Mouse (Mus musculus) right cerebral cortex, postnatal 36 days (tissue): ENCODE measurements around the gene Fzd5.

ENCODE experiments used
- DNase-seq, 2 experiments: peaks; one replicate each; pipeline ENCODE4 v3.0.0; 2022; ENCODE audit warnings: low spot score in 2 of 2, mixed read lengths in 1 of 2

Fzd5 gene

GRCm38 (mm10) chr1:64684440-64684839 is 53.1 kb downstream of the Fzd5 start:
- DNase-seq, result no peak

- DNase-seq, result peak in 1 of 2 experiments; percentile 6
These were observed 54.5 kb downstream of the Fzd5 start for GRCm38 (mm10) chr1:64683039-64683438.

GRCm38 (mm10) chr1:64681499-64681898 is 56.1 kb downstream of the Fzd5 start:
- no peak for DNase-seq
